Mouse (Mus musculus) right cerebral cortex, postnatal 14 days (tissue): ENCODE results near the gene Traf1.
A peak's percentile ranks its signal among the peaks of the same experiment; 100 is the strongest.

Experiments
- DNase-seq: peaks from one replicate; pipeline ENCODE4 v3.0.0; 2022

Gene Traf1

DNA sequence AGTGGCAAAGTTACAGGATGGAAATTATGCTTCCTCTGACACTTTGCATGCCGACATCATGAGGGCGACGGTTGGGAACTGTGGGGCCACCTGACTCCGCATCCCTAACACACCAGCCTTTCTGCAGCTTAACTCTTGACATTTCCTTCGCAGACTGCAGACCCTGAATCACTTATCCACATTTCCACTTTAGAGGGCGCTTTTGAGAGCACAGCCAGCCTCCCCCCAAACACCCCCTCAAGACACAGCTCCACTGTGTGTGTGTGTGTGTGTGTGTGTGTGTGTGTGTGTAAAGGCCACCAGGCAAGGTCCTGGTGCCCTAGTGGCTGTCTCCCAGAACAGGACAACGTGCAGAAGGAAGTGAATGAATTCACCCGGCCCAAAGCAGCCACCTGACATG, 4.2 kb upstream of the Traf1 start:
- DNase-seq, result no peak

DNA sequence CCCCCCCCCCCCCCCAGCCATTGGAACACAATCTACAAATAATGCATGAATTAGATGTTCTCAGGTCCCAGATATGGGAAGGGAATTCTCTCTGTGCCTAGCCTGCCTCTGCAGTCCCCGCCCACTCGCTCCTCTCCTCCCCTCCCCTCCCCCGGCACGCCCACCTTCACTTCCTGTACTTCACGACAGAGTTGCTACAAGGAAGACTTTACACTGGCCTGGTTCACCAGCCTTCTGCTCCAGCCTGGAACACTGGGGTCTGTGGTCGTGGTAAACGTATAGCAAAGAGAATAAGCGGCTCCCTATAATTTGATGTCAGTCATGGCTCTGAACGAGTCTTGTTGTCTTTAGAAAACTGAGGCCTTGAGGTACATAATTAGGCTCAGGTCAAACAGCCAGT, 3.7 kb upstream of the Traf1 start:
- no peak for DNase-seq

DNA sequence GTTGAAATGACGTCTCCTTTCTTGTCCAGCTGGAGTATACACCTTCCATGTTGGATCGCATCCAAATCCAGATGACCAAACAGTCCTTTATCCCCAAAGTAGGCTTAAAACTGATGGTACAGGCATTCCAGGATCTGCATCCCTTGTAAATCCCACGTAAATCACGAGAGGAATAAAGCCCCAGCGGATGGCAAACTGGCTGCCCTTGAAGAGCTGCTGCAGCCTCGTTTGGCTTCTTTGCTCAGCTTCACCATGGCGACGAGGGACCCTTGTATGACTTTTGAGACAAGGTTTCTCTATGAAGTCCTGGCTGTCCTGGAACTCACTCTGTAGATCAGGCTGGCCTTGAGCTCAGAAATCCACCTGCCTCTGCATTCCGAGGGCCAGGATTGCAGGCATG, 3.1 kb upstream of the Traf1 start:
- DNase-seq, result no peak

DNA sequence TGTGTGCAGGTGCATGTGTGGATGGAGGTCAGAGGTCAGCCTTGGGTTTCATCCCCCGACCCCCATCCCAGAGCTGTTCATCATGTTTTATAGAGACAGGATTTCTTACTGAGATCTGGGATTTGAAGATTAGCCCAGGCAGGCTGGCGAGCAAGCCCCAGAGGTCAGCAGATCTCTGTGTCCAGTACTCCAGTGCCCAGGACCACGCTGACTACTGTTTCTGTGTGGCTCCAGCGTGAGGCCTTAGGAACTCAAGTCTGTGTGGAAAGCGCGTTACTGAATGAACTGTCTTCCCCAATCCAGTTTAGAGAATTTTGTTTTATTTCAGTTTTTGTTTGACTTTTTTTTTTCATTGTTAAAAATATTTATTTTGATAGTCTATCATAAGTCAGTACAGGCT, 2.7 kb upstream of the Traf1 start:
- no peak for DNase-seq

DNA sequence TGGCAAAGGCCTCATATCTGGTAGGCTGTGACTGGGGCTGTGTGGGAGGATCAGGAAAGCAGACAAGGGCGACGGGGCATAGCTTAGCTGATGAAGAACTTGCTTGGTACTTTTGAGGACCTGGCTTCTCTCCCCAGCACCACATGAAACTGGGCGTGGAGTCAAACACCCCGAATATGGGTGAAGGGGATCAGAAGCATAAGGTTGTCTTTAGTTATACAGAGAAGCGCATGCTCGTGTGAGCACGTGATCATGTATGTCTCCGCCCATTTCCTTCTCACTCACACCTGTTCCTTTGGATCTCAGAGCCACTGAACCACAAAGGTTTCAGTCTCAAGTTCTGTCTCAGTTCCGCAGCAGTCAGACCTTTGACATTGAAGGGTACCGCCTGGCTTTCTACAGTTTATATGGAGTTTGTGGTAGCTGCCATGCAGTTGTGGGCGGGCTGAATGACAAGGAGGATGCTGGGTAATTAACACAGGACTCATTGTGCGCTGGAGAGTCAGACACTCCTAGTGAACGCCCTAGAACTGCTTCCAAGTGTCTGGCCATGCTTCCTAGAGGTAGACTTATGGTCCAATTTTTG, 1.9 kb upstream of the Traf1 start:
- no peak for DNase-seq

DNA sequence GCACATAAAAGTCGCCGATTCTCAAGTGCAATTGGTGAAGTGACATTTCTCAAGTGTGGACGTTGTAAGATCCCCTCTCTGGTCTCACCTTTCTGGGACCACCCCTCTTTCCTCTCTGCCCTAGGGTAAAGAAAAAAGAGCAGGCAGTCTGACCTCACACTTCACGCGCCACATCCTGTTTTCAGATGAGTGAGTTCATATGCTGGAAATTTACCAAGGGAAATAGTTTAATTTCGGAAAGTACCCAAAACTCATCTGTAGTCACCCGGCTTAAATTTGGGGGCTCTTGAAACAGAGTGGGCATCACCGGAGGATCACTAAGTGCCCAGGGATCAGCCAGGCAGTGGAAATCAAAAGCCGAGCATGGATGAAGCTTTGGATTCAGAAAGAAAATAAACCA, 1.3 kb upstream of the Traf1 start:
- DNase-seq, result no peak

DNA sequence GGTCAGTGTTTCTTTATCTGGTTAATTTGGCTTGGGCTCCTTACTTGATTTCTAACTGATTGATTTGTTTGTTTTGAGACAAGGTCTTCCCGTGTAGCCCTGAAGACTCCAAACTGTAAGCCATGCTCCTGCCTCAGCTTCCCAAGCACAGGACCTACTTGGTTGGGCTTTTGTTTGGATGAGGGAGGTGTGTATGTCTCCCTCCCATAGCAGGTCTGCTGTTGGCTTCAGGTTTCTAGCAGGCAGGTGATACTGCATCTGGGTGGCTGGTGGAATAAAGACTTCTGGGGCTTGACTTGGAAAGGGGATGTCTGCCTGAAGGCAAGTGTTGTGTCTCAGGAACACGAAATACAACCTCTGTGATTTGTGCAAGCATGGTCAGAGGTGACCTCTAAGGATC, 639 bp upstream of the Traf1 start:
- DNase-seq, result no peak

DNA sequence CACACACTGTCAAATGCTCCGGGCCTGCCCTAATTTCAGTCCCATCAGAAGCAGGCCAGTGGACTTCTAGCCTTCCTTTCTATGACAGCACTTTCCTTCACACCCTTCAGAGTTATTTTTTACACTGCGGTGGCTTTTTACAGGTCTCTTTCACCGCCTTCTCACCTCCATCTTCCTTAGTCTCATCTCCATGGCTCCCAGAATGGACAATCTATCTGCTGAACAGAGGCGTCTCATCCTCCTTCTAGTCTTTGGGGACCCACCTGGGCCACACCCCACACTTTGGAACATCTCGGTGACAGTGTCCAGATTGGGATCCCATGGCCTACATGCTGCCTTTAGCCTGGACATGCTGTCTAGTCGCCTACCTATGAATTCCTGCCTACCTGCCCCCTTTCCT, 606 bp downstream of the Traf1 start:
- DNase-seq, result no peak

DNA sequence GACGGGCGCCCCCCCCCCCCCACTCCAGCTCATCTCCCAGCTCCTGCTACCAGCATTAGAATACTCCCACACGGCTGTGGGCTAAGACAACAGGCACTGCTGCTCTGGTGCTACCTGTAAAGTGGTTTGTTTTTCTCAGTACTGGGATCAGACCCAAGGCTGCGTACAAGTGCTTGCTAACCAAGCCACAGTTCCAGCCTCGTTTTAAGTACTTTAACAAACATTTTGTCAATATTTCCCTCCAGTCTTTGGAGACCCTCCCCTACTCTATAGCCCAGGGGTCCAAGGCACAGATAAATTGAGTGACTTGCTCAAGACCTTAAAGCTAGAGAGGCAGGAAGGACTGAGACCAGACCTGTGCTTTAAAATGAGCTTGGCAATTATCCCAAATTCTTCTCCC, 1.1 kb downstream of the Traf1 start:
- DNase-seq, result no peak

DNA sequence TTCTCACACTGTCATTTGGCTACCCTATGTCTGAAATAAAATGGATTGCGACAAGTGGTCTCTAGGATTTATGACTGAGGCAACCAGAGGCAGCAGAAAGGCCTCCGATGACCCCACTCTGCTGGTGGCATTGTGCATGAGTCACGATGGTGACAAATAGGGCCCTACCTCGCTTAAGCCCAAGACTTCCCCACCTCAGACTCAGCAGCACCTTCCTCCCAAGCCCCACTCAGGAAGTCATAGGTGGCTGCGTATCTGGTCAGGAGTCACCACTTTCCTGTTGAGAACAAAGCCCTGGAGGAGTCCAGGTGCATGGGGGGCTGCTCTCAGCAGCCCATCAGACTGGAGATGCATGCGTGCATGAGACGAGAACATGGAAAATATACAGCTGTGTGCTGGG, 3.0 kb downstream of the Traf1 start:
- DNase-seq, result no peak

DNA sequence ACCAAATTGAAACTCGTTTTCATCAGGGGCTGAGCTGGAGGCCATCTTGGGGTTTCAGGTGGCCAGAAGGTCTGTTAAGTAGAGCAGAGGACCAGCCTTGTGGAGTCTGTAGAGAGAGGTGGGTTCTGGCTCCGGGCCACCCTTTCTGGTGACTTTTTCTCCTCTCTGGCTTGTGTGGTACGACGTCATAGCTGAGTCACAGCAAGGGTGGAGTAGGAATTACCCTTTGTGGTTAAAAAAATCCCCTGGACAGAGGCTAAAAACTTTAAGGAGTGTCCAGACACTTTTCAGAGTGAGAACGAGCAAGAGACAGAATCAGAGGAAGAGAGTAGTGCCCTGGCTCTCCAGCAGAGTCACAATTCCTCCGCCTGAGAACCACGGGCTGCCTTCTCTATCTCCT, 3.5 kb downstream of the Traf1 start:
- no peak for DNase-seq

DNA sequence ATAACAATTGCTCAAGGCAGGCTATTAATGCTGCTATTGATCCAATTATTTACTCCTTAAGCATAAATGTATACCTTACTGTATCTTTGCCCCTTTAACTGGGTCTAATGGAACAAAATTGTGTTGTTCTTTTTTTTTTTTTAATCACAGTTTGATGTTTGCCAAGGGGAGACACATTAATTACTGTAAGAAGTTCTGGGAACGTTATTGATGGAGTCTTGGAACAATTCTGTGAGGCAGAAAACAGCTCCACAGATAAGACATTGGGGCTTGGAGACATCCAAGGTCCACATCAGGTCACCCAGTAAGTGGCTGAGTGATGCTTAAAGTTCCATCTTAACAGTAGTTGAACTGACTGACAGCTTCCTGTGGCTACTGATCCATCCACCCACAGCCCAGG, 4.2 kb downstream of the Traf1 start:
- DNase-seq, result no peak

DNA sequence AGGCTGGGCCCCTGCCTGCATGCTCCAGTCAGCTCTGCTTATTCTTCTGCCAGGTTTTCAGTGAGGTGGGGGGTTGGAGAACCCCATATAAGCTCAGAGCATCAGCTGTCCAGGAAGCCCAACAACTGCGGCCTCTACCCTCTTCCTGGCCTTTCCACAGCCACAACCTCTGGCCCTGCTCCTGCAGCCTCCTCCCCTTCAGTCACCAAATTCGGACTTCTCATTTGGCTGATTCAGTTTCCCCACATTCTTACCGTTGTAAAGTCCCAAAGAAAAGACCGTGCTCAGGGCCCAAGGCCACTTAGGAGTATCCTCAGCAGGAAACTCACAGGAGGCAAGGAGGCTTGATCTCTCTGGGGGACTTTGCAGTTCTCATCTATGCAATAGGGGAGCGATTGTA, 4.6 kb downstream of the Traf1 start:
- DNase-seq, result no peak

DNA sequence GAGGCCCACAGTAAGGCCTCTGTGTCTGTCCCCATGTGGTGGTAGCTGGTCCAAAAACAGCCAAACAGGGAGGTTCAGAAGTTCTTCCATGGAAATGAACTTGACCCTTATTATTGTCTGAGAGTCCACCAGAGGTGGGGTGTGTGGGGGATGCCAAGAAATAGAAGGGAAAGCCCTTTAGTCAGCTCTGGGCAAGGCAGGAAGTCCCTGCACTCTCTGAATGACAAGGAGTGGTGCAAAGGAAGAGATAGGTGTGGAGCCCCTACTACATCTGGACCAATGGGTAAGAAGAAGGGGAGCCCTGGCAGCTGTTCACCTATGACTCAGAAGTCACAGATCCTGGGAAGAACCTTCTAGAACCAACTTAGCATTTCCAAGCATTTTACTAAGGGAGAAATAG, 7.2 kb downstream of the Traf1 start:
- no peak for DNase-seq

DNA sequence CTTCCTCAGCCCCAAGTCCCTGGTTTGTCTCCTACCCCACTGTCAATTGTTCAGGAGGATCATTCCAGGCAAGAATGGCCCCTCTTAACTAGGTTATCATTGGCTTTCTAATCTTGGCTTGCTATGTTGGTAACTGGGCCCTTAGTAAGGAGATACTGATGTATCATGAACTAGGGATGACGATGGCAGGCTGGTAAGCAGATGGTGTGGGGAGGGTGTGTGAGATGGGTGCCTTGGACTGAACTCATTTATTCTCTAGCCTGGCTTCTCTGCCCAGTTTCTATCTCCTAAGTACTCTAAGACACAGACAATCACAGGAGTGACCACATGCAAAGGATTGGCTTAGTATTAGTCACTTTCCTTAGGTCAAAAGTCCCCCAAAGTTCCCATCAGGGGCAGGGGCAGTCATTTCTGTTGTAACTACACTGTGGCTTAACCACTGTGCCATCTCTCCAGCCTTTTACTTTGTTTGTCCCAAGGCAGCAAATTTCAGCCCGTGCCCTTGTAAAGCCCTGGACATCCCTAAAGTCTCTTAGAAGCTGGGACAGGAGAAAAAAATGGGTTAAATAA, 7.9 kb downstream of the Traf1 start:
- DNase-seq, result no peak

DNA sequence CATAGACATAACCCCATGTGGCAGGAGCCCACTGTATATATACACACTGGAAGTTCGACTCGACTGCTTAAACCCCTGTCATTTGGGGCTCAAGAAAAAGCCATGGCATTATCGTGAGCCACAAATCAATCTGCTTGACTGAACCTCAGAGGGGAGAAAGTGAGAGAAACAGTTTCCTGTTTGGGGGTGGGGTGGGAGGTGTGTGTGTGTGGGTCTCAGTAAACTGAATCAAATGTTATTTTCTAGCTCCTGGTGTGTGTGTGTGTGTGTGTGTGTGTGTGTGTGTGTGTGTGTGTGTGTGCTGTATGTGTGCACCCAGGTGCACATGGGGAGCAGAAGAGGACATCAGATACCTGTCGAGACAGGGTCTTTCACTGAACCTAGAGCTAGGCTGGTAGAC, 8.6 kb downstream of the Traf1 start:
- DNase-seq, result no peak

DNA sequence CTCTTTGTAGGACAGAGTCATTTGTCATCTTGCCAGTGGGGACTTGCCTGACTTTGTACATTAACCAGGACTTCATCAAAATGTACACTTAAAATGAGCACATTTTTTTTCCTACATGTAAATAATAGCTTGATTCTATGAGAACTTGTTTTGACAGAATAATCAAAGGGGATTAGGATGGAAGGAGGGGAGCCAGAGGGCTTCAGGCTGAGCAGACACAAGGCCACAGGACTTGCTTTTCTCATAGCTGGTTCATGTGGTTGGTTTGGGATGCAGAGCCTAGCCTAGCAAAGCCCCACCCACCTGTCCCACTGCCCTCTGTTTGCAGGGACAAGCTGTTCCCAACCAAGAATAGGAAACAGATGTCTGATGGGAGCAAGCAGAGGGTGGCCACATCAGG, 10.1 kb downstream of the Traf1 start:
- DNase-seq, result no peak

DNA sequence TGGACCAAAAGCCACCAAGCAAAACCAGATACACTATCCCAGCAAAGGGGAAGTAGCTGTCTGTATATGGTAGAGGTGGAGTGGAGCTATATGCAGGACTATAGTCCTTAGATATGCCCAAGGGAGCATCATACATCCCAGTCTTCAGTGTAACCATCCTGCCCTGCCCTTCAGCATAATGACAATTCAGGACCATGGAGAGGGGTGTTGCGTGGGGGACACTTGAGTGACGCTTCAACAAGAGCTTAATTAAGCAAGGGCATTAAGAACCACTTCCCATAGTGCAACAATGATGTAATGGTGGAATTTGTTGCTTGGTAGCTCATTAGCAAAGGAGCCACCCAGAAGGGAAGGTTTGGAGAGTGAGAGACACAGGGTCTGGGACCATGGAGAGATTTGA, 12.9 kb downstream of the Traf1 start:
- DNase-seq, result no peak

DNA sequence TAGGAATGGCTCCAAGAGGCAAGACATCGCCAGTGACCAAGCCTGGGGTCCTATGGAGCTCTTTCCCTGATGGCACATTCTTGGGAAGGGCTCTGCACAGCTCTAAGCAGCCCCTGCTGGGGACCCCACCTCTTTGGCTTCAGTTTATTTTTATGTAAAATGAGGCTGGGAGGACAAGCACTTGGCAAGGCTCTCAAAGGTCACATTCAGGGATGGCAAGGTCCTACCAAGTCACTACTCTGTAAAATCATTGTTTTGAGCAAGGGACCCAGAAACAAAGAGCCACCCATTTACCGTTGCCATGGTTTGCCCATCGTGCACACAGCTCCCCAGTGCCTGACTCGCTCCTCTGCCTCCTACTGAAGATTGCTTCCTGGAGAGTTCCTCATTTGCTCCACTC, 15.5 kb downstream of the Traf1 start:
- DNase-seq, result no peak

DNA sequence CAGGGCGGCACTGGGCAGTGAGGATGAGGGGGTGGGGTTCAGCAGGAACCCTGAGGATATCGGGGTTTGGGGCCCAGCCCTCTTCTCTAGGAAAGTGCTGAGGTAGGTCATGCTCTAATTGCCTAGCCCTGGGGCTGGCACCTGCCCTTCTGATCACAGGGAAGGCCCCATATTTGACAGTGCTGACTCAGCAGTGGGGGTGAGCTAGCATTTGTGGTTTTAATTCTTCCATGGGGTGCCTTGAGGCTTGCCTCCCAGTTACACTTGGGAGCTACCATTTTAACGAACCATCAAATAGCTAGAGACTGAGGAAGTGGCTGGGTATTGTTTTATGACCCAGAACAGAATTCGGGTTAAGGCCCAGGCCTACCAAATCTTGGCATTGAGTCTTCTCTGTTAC, 16.0 kb downstream of the Traf1 start:
- DNase-seq, result no peak

DNA sequence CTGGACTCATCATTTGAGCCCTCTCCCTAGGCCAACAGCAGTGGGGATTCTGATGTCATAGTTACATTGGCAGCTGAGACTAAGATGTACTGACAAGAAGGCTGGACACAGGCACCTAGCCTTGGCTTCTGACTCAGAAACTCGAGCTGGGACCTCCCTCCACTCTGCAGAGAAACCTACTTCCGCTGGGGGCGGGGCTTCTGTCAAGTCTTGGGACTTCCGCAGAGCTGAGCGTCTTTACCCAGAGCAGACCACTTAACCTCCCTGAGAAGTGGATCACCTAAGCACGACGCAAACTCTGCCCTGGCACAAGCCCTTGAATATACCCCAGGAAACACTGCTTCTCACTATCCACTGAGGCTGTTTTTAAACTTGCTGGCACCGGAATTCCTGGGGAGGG, 16.8 kb downstream of the Traf1 start:
- peak; percentile 40 for DNase-seq

DNA sequence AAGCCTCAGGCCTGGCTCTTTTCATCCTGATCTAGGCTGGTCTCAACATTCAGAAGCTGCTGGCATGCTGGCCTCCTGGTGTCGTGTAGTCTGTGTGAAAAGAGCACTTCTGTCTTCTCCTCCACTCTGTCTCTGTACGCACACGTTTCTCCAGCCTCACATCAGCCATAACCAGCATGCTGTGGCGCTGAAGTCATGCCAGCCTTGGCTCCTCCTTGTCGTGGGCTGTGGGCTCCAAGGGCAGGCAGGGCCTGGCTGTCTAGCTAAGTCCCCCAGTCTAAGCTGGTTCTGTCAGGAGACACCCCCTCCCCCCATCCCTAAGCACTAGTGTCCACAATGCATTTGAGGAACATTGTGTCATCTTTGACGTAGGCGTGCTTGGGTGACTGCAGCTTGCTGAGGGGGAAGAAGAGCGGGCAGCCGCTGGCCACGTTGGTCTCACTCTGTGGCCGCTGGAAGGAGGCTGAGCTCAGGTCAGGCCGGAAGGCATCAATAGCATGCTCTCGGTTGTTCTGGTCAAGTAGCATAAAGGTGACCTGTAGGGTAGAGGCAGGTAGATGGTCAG, 17.9 kb downstream of the Traf1 start:
- DNase-seq, result no peak

DNA sequence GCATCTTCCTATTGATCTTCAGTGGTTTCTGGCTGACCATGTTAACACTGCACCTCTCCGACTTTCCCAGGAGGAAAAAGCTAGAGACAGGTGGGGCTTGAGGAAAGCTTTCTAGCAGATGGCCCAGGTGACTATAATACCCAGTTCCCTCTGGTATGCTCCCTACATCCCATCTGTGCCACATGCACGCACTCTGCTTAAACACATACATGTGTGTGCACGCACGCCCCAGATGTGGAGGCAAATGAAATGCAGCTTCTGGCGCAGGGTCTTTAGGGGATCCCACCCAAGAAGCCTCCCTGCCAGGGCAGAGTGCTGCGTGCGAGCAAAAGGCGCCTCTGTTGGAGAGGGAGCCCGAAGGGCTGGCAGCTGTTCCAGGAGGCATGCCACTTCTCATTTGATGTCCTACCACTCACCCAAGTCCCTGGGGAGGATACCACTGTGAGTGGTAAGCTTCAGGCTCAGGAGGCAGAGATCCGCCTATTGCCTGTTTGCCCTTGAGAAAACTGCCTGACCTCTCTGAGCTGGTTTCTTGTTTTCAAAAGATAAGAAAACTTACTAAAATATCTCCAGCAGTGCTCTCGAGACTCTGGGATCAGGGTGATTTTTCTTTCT, 20.4 kb downstream of the Traf1 start:
- no peak for DNase-seq

DNA sequence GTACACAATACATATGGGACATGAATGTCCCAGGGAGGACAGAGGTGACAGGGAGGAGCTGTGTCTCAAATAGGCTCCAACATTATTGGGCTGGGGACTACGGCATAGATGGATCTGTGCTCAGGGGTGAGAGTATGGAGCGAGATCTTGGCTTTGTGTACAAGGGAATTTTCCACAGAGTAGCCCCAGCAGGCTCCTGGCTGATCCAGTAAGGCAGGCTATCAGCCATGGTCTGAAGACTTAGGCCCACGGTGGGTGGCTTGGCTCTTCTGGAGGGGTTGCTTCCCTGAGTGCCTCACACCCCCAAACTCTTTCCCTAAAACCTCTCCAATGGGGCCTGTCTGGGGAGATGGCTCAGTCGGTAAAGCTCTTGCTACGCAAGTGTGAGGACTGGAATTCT, 21.3 kb downstream of the Traf1 start:
- no peak for DNase-seq
